Mouse (Mus musculus): Measurements from ENCODE around the gene Olfr1447.

Olfr1447 gene

DNA sequence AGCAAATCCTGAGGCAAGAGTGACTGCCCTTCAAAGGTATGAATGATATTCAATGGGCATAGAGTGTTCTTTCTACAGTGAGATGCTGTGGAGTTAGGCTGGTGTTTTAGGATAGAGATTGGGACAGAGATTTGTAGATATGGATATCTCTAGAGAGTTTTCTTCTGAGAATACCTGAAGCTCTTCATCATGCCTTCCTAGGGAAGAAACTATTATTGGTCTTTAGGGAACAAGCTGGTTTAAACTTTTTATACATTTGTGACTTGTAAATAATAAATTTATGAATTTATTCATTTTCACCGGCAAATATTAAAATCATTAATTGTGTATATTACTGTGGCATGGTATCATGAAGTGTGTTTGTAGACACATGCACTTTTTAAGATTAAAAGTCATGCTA, at the start of gene Olfr1447:
Gene Olfr1447, minus strand, starts transcription at position 101 of the 400 bp plus-strand sequence.
- no peak for DNase-seq

GRCm38 (mm10) chr19:12949958-12950357, 46.4 kb upstream of the Olfr1447 start, which contains the start of gene Olfr1450:
TSS of gene Olfr1450 (plus strand) at chr19:12950258.
- DNase-seq: no peak

GRCm38 (mm10) chr19:12930540-12930939, 27.0 kb upstream of the Olfr1447 start, which contains the start of gene Olfr1449:
TSS of gene Olfr1449 (plus strand) at chr19:12930840.
- no peak for DNase-seq

DNA sequence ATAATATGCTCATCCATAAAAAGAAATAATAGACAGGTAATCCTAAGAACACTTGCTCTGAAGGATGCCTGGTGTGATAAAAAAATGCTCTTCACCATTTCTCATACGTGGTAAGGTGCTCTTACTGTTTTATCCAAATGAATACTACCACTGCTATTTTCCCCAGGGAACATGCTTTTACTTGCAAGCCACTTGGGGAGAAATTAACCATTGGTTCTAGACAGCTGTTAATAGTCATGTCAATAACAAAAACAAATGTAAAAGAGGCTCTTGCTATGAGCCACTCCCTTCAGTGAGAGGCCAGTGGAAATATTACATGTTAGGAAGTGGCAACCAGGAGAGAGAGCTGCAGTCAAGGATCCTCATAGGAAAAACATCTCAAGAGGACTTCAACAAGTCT, 20.8 kb upstream of the Olfr1447 start, which contains the start of gene Olfr1448:
Gene Olfr1448, minus strand, starts transcription at position 101 of the 400 bp plus-strand sequence.
- no peak for DNase-seq

DNA sequence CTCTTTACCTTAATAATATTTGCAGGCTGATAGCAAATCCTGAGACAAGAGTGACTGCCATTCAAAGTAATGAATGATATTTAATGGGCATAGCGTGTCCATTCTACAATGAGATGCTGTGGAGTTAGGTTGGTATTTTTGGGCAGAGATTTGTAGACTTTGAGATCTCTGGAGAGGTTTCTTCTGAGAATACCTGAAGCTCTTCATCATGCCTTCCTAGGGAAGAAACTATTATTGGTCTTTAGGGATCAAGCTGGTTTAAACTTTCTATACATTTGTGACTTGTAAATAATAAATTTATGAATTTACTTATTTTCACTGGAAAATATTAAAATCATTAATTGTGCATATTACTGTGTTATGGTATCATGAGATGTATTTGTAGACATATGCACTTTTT, 10.1 kb downstream of the Olfr1447 start, which contains the start of gene Olfr1446:
Gene Olfr1446, minus strand, starts transcription at position 101 of the 400 bp plus-strand sequence.
- no peak for DNase-seq

- DNase-seq: no peak
Measured at GRCm38 (mm10) chr19:12883555-12883954, 20.0 kb downstream of the Olfr1447 start, which contains the start of gene Olfr1445. TSS of gene Olfr1445 (plus strand) at chr19:12883855.

DNA sequence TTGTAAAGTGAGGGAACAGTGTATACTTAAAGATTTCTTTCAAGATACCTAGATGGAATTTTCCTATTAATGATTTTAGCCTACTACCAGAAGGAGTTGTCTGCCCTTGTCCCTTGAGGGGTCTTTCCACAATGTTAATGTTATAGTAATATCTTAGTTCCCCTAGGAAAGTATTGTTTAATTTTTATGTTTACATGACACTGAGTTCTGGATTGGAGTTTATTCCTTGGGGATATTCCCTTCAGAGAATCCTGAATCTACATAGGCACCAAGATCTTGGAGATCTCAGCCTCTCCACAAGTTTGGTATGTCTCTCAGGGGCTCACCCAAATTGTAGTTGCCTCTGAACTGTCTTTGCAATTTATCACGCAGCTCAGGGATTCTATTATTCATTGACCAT, 46.6 kb downstream of the Olfr1447 start, which contains the start of gene Olfr1444:
Gene Olfr1444, plus strand, starts transcription at position 301 of the 400 bp plus-strand sequence.
- no peak for DNase-seq

Data from thymus, postnatal 25 days (tissue).